Mouse (Mus musculus) left cerebral cortex, postnatal 10 days (tissue): Measurements from ENCODE around the gene Prps1l3. TPM values are rescaled to one million over a fixed set of nuclear protein-coding genes. Genes with fewer than 3 reads are reported as not detected.
"Not testable (repeated sequence)": the region's sequence is repeated elsewhere in the genome, so short reads cannot be mapped to it uniquely, and the experiment has no call there.

Experiments used
- DNase-seq, 2 experiments: peaks; one replicate each; pipeline ENCODE4 v3.0.0; 2021 to 2022; ENCODE audit warnings: low spot score in 2 of 2, mixed read lengths in 1 of 2; ENCODE audit errors: extremely low spot score in 1 of 2
- intact Hi-C: fragments of 180-260 bp; cut with DNase I; formaldehyde crosslinking; loops from one replicate; pipeline ENCODE4 v1.15.1; 2025
- total RNA-seq, 2 experiments: library from RNA; stranded (reverse); gene quantifications; 2 replicates each; pipeline ENCODE4 v1.2.3; 2021

The Prps1l3 gene
- total RNA-seq, result 10 to 100 TPM; 11.7 to 13.0 TPM

- peak; percentile 83 to 91 for DNase-seq
- intact Hi-C loops, result no loop called here
Observed at GRCm38 (mm10) chr12:57230192-57230706, at the start of gene Prps1l3, which contains the start of gene Mipol1. Prps1l3 (plus strand) TSS chr12:57230412. Mipol1 (plus strand) TSS chr12:57230427.

GRCm38 (mm10) chr12:57184401-57185147 lies 45.6 kb upstream of the Prps1l3 start:
- intact Hi-C loops, result loop anchor here (5.0 to 10.0 kb wide), 2 partner anchors 200 to 502 kb away; no protein-coding TSS in a partner anchor
- no peak for DNase-seq

- intact Hi-C loops, result loop anchor here (5.0 to 10.0 kb wide), 2 partner anchors 201 to 503 kb away; no protein-coding TSS in a partner anchor
- no peak for DNase-seq
Observed at GRCm38 (mm10) chr12:57185475-57185874, 44.7 kb upstream of the Prps1l3 start.

GRCm38 (mm10) chr12:57186126-57186525 lies 44.1 kb upstream of the Prps1l3 start:
- intact Hi-C loops, result loop anchor here (5.0 to 10.0 kb wide), 2 partner anchors 201 to 504 kb away; no protein-coding TSS in a partner anchor
- no peak for DNase-seq

GRCm38 (mm10) chr12:57187032-57187431 lies 43.2 kb upstream of the Prps1l3 start:
- DNase-seq, result no peak
- intact Hi-C loops, result loop anchor here (5.0 to 10.0 kb wide), 2 partner anchors 202 to 505 kb away; no protein-coding TSS in a partner anchor

- no peak for DNase-seq
- intact Hi-C loops, result no loop called here
Observed at GRCm38 (mm10) chr12:57194609-57195008, 35.6 kb upstream of the Prps1l3 start.

GRCm38 (mm10) chr12:57196286-57196607 lies 34.0 kb upstream of the Prps1l3 start:
- intact Hi-C loops, result no loop called here
- DNase-seq, result no peak

- intact Hi-C loops, result no loop called here
- DNase-seq, result peak in 1 of 2 experiments; percentile 34
Observed at GRCm38 (mm10) chr12:57196608-57197362, 33.4 kb upstream of the Prps1l3 start.

- no peak for DNase-seq
- intact Hi-C loops, result no loop called here
Observed at GRCm38 (mm10) chr12:57197363-57198026, 32.7 kb upstream of the Prps1l3 start, which contains the start of gene Slc25a21. Slc25a21 (minus strand) TSS chr12:57197472.

GRCm38 (mm10) chr12:57198269-57198668 lies 31.9 kb upstream of the Prps1l3 start:
- no peak for DNase-seq
- intact Hi-C loops, result no loop called here

- intact Hi-C loops, result no loop called here
- DNase-seq, result no peak
Observed at GRCm38 (mm10) chr12:57199427-57199826, 30.8 kb upstream of the Prps1l3 start.

GRCm38 (mm10) chr12:57201901-57202300 lies 28.3 kb upstream of the Prps1l3 start:
- intact Hi-C loops, result no loop called here
- no peak for DNase-seq

GRCm38 (mm10) chr12:57204276-57204851 lies 25.8 kb upstream of the Prps1l3 start:
- no peak for DNase-seq
- intact Hi-C loops, result no loop called here

GRCm38 (mm10) chr12:57211353-57212311 lies 18.6 kb upstream of the Prps1l3 start:
- DNase-seq, result peak; percentile 15 to 46
- intact Hi-C loops, result no loop called here

GRCm38 (mm10) chr12:57212463-57212862 lies 17.7 kb upstream of the Prps1l3 start:
- intact Hi-C loops, DNase-seq: not testable (repeated sequence)

- intact Hi-C loops, result no loop called here
- no peak for DNase-seq
Observed at GRCm38 (mm10) chr12:57226411-57226810, 3.8 kb upstream of the Prps1l3 start.

GRCm38 (mm10) chr12:57227776-57228175 lies 2.4 kb upstream of the Prps1l3 start:
- intact Hi-C loops, result no loop called here
- no peak for DNase-seq

GRCm38 (mm10) chr12:57229703-57230102 lies 509 bp upstream of the Prps1l3 start:
- intact Hi-C loops, result no loop called here

More at GRCm38 (mm10) chr12:57229703-57230102, 509 bp upstream of the Prps1l3 start:
- no peak for DNase-seq
